Mouse (Mus musculus) megakaryocyte, embryonic 14.5 days (primary cell): ENCODE measurements around the gene Tmem97.

Source experiments
- FLI1 ChIP-seq: IDR thresholded peaks from 2 replicates; pipeline ENCODE4 v1.6.1; 2012; ENCODE audit warnings: low read length, inconsistent platforms, mixed read lengths
- GATA1 ChIP-seq: IDR thresholded peaks from 3 replicates; pipeline ENCODE4 v1.6.1; 2012; ENCODE audit warnings: mixed read lengths, low read length, inconsistent platforms, borderline replicate concordance

DNA sequence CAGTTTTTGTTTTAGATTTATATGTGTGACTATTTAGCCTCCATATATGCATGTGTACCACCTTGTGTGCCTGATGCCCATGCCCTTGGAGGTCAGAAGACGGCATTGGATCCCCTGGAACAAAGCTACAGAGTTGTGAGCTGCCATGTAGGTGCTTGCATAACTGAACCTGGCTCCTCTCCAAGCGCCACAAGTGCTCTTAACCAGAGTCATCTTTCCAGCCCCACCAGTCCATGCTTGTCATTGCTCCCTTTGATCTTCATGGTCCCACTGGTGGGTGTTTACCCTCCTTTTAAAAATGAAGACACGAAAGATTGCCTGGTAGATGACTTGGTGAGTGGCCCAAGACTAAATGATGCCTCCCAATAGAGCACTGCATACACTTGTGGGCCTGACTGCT lies 10.2 kb downstream of the Tmem97 start:
- TF ChIP-seq GATA1 (no peak), FLI1 (no peak)
